Mouse (Mus musculus) hindbrain, embryonic 14.5 days (tissue): ENCODE measurements around the gene D130052B06Rik. TPM values are rescaled to one million over a fixed set of nuclear protein-coding genes. Genes with fewer than 3 reads are reported as not detected.

Experiments
- ATAC-seq: fragments of 200-750 bp; cut with Nextera tagmentation; 2 replicates; pipeline ENCODE4 v1.8.0; 2017; ENCODE audit warnings: moderate number of reproducible peaks, mild to moderate bottlenecking, moderate TSS enrichment, moderate library complexity; ENCODE audit not compliant: low FRiP score
- DNase-seq: peaks from one replicate; pipeline ENCODE4 v3.0.0-alpha.2; 2015; ENCODE audit warnings: low spot score
- H3K27ac ChIP-seq: fragments of 300-500 bp; sonication (generic); 2 replicates; pipeline ENCODE4 v1.5.1; 2014; ENCODE audit warnings: mild to moderate bottlenecking, moderate library complexity
- H3K27me3 ChIP-seq: fragments of 300-500 bp; sonication (generic); 2 replicates; pipeline ENCODE4 v1.6.1; 2014; ENCODE audit warnings: mild to moderate bottlenecking, low read length, mixed read lengths; ENCODE audit not compliant: control insufficient read depth, insufficient read depth
- H3K36me3 ChIP-seq: fragments of 300-500 bp; sonication (generic); replicated peaks from 2 replicates; pipeline ENCODE4 v1.6.1; 2014; ENCODE audit not compliant: control insufficient read depth, insufficient read depth
- H3K4me1 ChIP-seq: fragments of 300-500 bp; sonication (generic); replicated peaks from 2 replicates; pipeline ENCODE4 v1.6.1; 2014; ENCODE audit warnings: antibody characterized with exemption, low read length, mixed read lengths; ENCODE audit not compliant: control insufficient read depth, insufficient read depth
- H3K4me2 ChIP-seq: fragments of 300-500 bp; sonication (generic); replicated peaks from 2 replicates; pipeline ENCODE4 v1.6.1; 2014; ENCODE audit warnings: mild to moderate bottlenecking, moderate library complexity
- H3K4me3 ChIP-seq: fragments of 300-500 bp; sonication (generic); replicated peaks from 2 replicates; pipeline ENCODE4 v1.5.1; 2014; ENCODE audit warnings: mild to moderate bottlenecking, low read length
- H3K9ac ChIP-seq: fragments of 300-500 bp; sonication (generic); 2 replicates; pipeline ENCODE4 v1.6.1; 2014
- H3K9me3 ChIP-seq: fragments of 300-500 bp; sonication (generic); 2 replicates; pipeline ENCODE4 v1.6.1; 2016; ENCODE audit warnings: low read length; ENCODE audit not compliant: control insufficient read depth
- WGBS: fragments of 180-500 bp; shearing (Covaris S2); extraction: QIAGEN DNeasy Blood & Tissue Kit; methylation state at CpG from one replicate; pipeline ENCODE4 v1.1.7; 2014; 5-methylcytosine and 5-hydroxymethylcytosine counted together
- polyA plus RNA-seq: library from polyadenylated mRNA; unstranded; fragments of >200 nt; fragmentation: Nextera tagmentation; extraction: Ambion mirVana; gene quantifications from 2 replicates; pipeline ENCODE4 v1.2.1, GENCODE M21; 2014

D130052B06Rik gene
- not detected in 2 replicates for polyA plus RNA-seq

DNA sequence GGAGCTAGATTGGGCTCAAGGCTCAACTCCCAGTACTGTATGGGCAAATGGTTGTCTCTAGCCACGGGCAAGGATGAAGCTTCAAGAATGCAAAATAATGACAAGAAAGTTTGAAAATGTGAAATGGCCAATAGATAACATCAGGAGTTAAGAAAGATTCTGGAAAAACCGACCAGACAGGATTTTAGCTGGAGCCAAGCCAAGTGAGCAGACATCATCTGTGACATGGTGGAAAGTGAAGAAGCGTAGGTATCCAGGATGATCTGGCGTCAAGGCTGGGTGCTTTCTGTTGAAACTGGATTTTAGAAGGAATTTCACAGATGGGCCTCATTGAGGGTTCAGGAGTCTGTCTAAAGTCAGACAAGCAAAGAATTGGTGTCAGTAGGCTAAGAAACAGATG is at the start of gene D130052B06Rik:
Gene D130052B06Rik, plus strand, starts transcription at position 317 of the 400 bp plus-strand sequence.
- no peaks in the 10 kb centered on the region for H3K9me3 ChIP-seq
- WGBS = 77% methylated on average over 4 of the region's 4 CpGs

DNA sequence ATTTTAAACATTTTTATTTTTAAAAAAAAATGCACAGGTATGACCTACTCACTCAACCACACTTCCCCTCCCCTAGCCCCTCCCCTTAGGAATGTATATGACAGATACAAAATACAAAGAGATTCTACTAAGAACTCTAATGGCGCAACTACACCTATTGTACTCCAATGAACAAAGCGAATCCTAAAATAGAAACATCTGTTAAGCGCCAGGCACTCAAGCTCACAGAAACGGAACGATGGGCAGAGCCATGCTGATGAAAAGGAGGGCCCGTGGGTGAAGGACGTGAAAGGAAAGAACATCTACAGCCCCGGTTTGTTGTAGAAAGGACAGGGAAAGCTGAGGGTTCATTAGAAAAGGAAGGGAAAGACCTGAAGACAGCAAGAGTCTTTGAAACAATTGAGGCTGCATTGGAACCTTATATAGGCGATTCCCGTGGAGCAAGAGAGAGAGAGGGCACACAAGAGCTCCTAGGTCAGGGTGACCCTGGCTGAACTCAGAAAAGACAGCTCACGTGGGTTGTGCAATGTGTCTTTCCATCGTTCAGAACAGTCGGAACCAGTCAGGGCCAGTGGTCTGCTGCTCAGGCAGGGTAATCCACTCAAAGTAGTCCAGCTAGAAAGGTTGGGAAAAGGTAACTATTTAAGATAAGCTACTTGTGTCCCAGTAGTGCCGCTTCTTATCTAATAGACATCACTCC is 48.1 kb upstream of the D130052B06Rik start:
- H3K36me3 ChIP-seq = no peaks in the 10 kb centered on the region
- 69% methylated on average over 14 of the region's 14 CpGs for WGBS
- H3K4me1 ChIP-seq = no peaks in the 10 kb centered on the region
- DNase-seq = no peak
- H3K4me2 ChIP-seq = no peak overlapping the region
- no peaks in the 10 kb centered on the region for H3K27me3 ChIP-seq
- no peak overlapping the region for H3K9ac ChIP-seq
- no peak overlapping the region for H3K4me3 ChIP-seq
- no peaks in the 10 kb centered on the region for H3K9me3 ChIP-seq
- no peak overlapping the region for H3K27ac ChIP-seq
- no peak for ATAC-seq

More for the DNA sequence above, at the start of gene D130052B06Rik:
- Histone ChIP-seq H3K4me1 (no peaks in the 10 kb centered on the region), H3K4me3 (no peak within 1 kb of the TSS), H3K36me3 (no peaks in the 10 kb centered on the region), H3K9ac (no peak within 1 kb of the TSS), H3K27me3 (no peaks in the 10 kb centered on the region), H3K4me2 (no peak within 1 kb of the TSS), H3K27ac (no peak within 1 kb of the TSS)
- no peak for ATAC-seq
- no peak for DNase-seq

DNA sequence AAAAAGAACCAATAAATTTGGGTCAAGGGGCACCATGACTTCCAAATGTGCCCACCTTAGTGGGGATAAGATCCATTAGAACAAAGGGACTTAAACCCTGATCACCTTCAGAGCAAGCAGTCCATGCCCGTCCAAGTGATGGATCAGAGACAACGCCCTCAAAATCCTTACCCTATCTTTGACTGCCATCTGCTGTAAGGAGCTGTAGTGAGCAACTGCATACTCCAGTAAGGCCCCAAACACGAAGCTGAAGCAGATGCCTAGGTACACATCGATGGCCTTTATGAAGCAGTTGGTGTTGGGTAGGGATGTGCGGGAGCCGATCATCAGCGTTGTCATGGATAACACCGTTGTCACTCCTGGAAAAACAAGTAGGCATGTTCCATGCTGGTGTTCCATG is 45.0 kb upstream of the D130052B06Rik start:
- Histone ChIP-seq H3K27me3 (no peaks in the 10 kb centered on the region), H3K4me3 (no peak overlapping the region), H3K9me3 (no peaks in the 10 kb centered on the region), H3K4me1 (no peaks in the 10 kb centered on the region), H3K4me2 (no peak overlapping the region), H3K27ac (no peak overlapping the region), H3K9ac (no peak overlapping the region), H3K36me3 (no peaks in the 10 kb centered on the region)
- DNase-seq (no peak), ATAC-seq (no peak)
- WGBS = 83% methylated on average over 8 of the region's 8 CpGs

DNA sequence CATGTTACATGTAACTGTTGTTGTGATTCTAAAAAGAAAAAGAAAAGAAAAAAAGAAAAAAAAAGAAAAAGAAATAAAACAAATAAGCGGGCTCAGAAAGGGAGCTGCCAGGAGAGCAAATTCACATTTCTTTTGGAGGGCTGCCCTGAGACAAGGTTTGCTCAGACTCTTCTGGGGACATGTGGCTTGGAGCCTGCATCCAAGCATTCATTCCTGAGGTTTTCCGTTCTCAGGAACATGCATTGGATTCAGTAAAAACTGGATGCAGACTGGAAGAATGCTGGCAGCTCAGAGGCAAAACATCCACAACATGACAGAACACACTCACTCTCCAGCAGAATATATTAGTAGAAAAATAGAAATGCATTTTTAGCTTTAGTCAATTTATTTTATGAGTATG is 35.2 kb upstream of the D130052B06Rik start:
- WGBS = 91% methylated on average over 2 of the region's 2 CpGs
- ATAC-seq = no peak
- DNase-seq = no peak

DNA sequence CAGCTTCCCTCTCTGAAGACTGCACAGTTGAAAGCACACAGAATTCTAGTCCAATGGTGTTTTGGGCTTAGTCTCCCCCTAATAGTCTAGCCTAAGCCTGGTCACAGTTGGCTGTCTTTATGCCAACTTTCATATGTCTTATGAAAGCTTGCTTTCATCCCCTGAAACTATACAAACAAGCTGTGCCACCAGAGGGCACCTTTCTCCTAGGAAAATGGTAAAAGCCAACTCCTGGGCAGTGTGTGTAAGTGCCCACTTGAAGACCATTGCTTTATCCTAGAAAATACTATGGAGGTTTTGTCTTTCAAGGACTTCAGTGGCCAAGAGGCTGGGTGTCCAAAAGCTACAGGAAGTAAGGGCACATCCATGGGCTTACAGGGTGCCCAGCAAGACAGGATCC is 28.7 kb upstream of the D130052B06Rik start:
- Histone ChIP-seq H3K27ac (no peak overlapping the region), H3K27me3 (no peaks in the 10 kb centered on the region), H3K4me1 (no peaks in the 10 kb centered on the region), H3K9me3 (no peaks in the 10 kb centered on the region), H3K4me2 (no peak overlapping the region), H3K4me3 (no peak overlapping the region), H3K9ac (no peak overlapping the region), H3K36me3 (no peaks in the 10 kb centered on the region)
- ATAC-seq (no peak), DNase-seq (peak; percentile 42)

More for the DNA sequence above, 35.2 kb upstream of the D130052B06Rik start:
- no peaks in the 10 kb centered on the region for H3K4me1 ChIP-seq
- H3K27me3 ChIP-seq = no peaks in the 10 kb centered on the region
- no peak overlapping the region for H3K27ac ChIP-seq
- no peaks in the 10 kb centered on the region for H3K9me3 ChIP-seq
- H3K9ac ChIP-seq = no peak overlapping the region
- H3K4me3 ChIP-seq = no peak overlapping the region
- no peaks in the 10 kb centered on the region for H3K36me3 ChIP-seq
- H3K4me2 ChIP-seq = no peak overlapping the region

DNA sequence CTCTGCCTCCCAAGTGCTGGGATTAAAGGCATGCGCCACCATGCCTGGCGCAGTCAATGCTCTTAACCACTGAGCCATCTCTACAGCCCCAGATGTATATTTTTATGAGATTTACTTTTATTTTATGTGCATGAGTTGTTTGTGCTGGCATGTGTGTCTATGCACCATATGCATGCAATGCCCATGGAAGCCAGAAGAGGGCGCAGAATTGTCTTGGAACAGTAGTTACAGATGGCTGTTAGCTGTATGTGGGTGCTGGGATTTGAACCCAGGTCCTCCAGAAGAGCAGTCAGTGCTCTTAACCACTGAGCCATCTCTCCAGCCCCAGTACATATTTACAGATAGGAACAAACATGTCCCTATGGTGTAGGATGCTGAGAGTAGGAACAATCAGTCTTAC is 24.2 kb upstream of the D130052B06Rik start:
- Histone ChIP-seq H3K4me3 (no peak overlapping the region), H3K27ac (no peak overlapping the region), H3K9me3 (no peaks in the 10 kb centered on the region), H3K4me2 (no peak overlapping the region), H3K36me3 (no peaks in the 10 kb centered on the region), H3K4me1 (no peaks in the 10 kb centered on the region), H3K27me3 (no peaks in the 10 kb centered on the region), H3K9ac (no peak overlapping the region)
- ATAC-seq = no peak
- no peak for DNase-seq
- 83% methylated on average over 3 of the region's 3 CpGs for WGBS

DNA sequence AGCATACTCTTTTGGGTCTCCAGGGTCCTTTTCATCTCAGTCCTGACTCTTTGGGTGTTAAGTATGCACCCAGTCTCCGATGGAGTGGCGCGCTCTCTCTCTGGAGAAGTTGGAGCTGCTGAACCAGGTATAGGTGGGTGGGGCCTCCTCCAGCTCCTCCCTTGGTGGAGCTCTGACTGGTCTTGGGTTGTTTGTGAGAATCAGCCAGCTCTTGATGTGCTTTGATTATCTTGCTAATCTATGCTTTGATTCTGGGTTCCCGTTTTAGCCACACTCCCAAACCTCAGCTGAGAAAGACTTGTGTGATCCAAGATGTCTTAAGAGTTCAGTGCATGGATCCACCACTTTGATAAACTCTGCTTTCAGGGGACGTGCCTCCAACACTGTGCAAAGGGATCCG is 20.2 kb upstream of the D130052B06Rik start, which contains the start of gene Gabrp:
Gene Gabrp, minus strand, starts transcription at position 101 of the 400 bp plus-strand sequence.
- Histone ChIP-seq H3K27me3 (no peaks in the 10 kb centered on the region), H3K4me2 (no peak within 1 kb of the TSS), H3K4me3 (no peak within 1 kb of the TSS), H3K4me1 (no peaks in the 10 kb centered on the region), H3K27ac (no peak within 1 kb of the TSS), H3K9me3 (no peaks in the 10 kb centered on the region), H3K36me3 (no peaks in the 10 kb centered on the region), H3K9ac (no peak within 1 kb of the TSS)
- 64% methylated on average over 6 of the region's 6 CpGs for WGBS
- ATAC-seq (no peak), DNase-seq (no peak)

DNA sequence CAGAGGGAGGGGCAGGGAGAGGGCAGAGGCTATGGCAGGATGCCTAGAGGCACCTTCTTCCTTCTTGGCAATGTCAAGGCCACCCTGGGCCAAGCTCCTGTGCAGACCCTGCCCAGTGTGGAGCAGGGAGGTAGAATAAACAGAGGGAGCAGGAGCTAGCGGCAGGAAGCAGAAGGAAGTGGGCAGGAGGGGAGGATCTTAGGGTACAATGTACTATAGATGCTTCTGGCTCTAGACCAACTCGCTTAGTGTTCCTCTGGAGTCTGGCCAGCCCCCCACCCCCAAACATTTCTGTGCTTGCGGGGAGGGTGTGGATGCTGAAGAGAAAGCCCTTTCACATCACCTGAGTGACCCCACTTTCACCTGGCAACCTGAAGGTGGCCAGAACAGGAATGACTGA is 19.5 kb upstream of the D130052B06Rik start:
- no peaks in the 10 kb centered on the region for H3K4me1 ChIP-seq
- DNase-seq = no peak
- no peak overlapping the region for H3K4me2 ChIP-seq
- no peak for ATAC-seq
- no peaks in the 10 kb centered on the region for H3K36me3 ChIP-seq
- H3K4me3 ChIP-seq = no peak overlapping the region
- H3K27ac ChIP-seq = no peak overlapping the region
- no peaks in the 10 kb centered on the region for H3K27me3 ChIP-seq
- WGBS = 69% methylated on average over 3 of the region's 3 CpGs
- H3K9me3 ChIP-seq = no peaks in the 10 kb centered on the region
- no peak overlapping the region for H3K9ac ChIP-seq

DNA sequence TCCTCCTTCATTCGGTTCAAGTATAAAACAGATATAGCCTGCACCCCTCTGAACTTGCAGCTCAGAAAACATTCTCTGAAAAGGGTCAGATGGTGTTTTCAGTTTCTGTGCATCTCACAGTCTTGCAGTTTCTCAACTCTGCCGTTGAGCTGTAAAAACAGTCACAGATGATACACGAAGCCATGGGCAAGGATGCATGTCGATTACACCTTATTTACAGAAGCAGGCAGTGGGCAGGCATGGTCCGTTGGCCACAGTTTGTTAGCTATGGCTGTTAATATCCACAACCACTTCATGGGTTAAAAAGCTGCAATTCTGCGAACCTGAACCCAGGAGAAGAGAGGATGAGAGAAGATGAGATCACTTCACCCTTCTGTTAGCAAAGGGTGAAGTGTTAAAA is 12.5 kb upstream of the D130052B06Rik start:
- Histone ChIP-seq H3K9me3 (no peaks in the 10 kb centered on the region), H3K27ac (no peak overlapping the region), H3K9ac (no peak overlapping the region), H3K4me2 (no peak overlapping the region), H3K36me3 (no peaks in the 10 kb centered on the region), H3K27me3 (no peaks in the 10 kb centered on the region), H3K4me1 (no peaks in the 10 kb centered on the region), H3K4me3 (no peak overlapping the region)
- ATAC-seq (no peak), DNase-seq (no peak)
- 90% methylated on average over 6 of the region's 6 CpGs for WGBS

DNA sequence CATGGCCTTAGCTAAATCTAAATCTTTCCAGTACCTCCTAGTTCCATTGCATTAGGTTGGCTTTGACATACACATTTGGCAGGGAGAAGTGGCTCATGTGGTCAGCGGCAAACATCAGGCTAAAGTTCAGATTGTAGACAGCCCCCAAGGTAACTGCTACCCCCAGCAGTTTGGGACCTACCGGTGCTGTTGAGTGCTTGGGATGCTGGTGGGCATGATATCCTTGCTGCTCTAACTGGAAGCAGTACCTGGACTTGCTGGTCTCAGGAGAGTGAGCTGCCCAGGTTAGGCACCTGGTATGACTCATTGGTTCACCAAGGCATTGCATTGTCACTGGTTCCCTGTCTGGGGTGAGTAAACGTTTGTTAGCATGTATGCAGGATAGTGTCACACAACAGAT is 8.3 kb upstream of the D130052B06Rik start:
- DNase-seq (no peak), ATAC-seq (no peak)
- H3K36me3 ChIP-seq = no peaks in the 10 kb centered on the region
- H3K4me3 ChIP-seq = no peak overlapping the region
- H3K4me1 ChIP-seq = no peaks in the 10 kb centered on the region
- H3K27ac ChIP-seq = no peak overlapping the region
- H3K27me3 ChIP-seq = no peaks in the 10 kb centered on the region
- no peak overlapping the region for H3K4me2 ChIP-seq
- no peak overlapping the region for H3K9ac ChIP-seq
- H3K9me3 ChIP-seq = no peaks in the 10 kb centered on the region
- WGBS = 90% methylated on average over 3 of the region's 3 CpGs
